Mouse (Mus musculus) liver, embryonic 14.5 days (tissue): ENCODE measurements at regions not wholly inside any gene's neighbourhood (a gene's known extent, or its start where the extent isn't known, plus 50 kb on each side); places are given as distances from the start of the nearest gene placed in this dataset.

ENCODE experiments used
- ATAC-seq: fragments of 200-750 bp; cut with Nextera tagmentation; 2 replicates; pipeline ENCODE4 v1.8.0; 2017; ENCODE audit warnings: moderate number of reproducible peaks, mild to moderate bottlenecking, moderate library complexity; ENCODE audit not compliant: insufficient read depth
- DNase-seq, 3 experiments: peaks; one replicate each; pipeline ENCODE4 v3.0.0-alpha.2; 2012 to 2013; ENCODE audit warnings: low read depth in 3 of 3, low spot score in 3 of 3
- H3K27ac ChIP-seq: fragments of 300-500 bp; sonication (generic); 2 replicates; pipeline ENCODE4 v1.5.1; 2014; ENCODE audit warnings: moderate library complexity, mild to moderate bottlenecking, control low read depth, inconsistent platforms
- H3K27me3 ChIP-seq: fragments of 300-500 bp; sonication (generic); 2 replicates; pipeline ENCODE4 v1.6.1; 2014; ENCODE audit warnings: mild to moderate bottlenecking, low read length, moderate library complexity; ENCODE audit not compliant: control insufficient read depth, insufficient read depth
- H3K36me3 ChIP-seq: fragments of 300-500 bp; sonication (generic); replicated peaks from 2 replicates; pipeline ENCODE4 v1.6.1; 2014; ENCODE audit warnings: low read depth; ENCODE audit not compliant: control insufficient read depth, insufficient read depth
- H3K4me1 ChIP-seq, 2 experiments: fragments of 200-500 bp in 1 of 2; fragments of 300-500 bp in 1 of 2; sonication (generic) in 1 of 2; replicated peaks; 2 replicates each; pipeline ENCODE4 v1.6.1; 2012 to 2014; ENCODE audit warnings: antibody characterized with exemption in 1 of 2, inconsistent platforms in 1 of 2, low read length in 1 of 2; ENCODE audit not compliant: control insufficient read depth in 2 of 2, insufficient read depth in 2 of 2
- H3K4me2 ChIP-seq: fragments of 300-500 bp; sonication (generic); 2 replicates; pipeline ENCODE4 v1.6.1; 2014; ENCODE audit warnings: low read depth, mild to moderate bottlenecking, control low read depth, moderate library complexity
- H3K4me3 ChIP-seq, 2 experiments: fragments of 200-500 bp in 1 of 2; fragments of 300-500 bp in 1 of 2; sonication (generic) in 1 of 2; 2 replicates each; pipeline ENCODE4 v1.5.1; 2012 to 2014; ENCODE audit warnings: low read depth in 2 of 2, low read length in 2 of 2, mild to moderate bottlenecking in 2 of 2, control low read depth in 1 of 2, inconsistent platforms in 1 of 2, moderate library complexity in 1 of 2; ENCODE audit not compliant: insufficient read depth in 1 of 2
- H3K9ac ChIP-seq: fragments of 300-500 bp; sonication (generic); replicated peaks from 2 replicates; pipeline ENCODE4 v1.6.1; 2014; ENCODE audit warnings: mild to moderate bottlenecking, control low read depth, moderate library complexity
- H3K9me3 ChIP-seq: fragments of 300-500 bp; sonication (generic); 2 replicates; pipeline ENCODE4 v1.6.1; 2016; ENCODE audit warnings: low read length, mixed read lengths; ENCODE audit not compliant: control insufficient read depth
- CTCF ChIP-seq: IDR thresholded peaks from 2 replicates; pipeline ENCODE4 v1.5.1; 2016; ENCODE audit warnings: antibody characterized with exemption, low read depth, control low read depth
- EP300 ChIP-seq: IDR thresholded peaks from 2 replicates; pipeline ENCODE4 v1.6.1; 2016; ENCODE audit warnings: antibody characterized with exemption, low read depth
- WGBS: fragments of 180-500 bp; shearing (Covaris S2); extraction: QIAGEN DNeasy Blood & Tissue Kit; methylation state at CpG from one replicate; pipeline ENCODE4 v1.1.7; 2014; ENCODE audit not compliant: insufficient replicate concordance; 5-methylcytosine and 5-hydroxymethylcytosine counted together

- no peaks in the 10 kb centered on the region for H3K4me1 ChIP-seq
- H3K36me3 ChIP-seq: no peaks in the 10 kb centered on the region
- H3K27ac ChIP-seq: no peak overlapping the region
- no peak overlapping the region for H3K4me2 ChIP-seq
- no peaks in the 10 kb centered on the region for H3K9me3 ChIP-seq
- TF ChIP-seq CTCF (no peak), EP300 (no peak)
- H3K27me3 ChIP-seq: no peaks in the 10 kb centered on the region
- ATAC-seq (no peak), DNase-seq (no peak)
- H3K9ac ChIP-seq: no peak overlapping the region
- H3K4me3 ChIP-seq: no peak overlapping the region
- 48% methylated on average over 3 of the region's 3 CpGs for WGBS
Observed at GRCm38 (mm10) chr3:139842015-139842414, 636.5 kb downstream of the Stpg2 start.

- no peaks in the 10 kb centered on the region for H3K27me3 ChIP-seq
- DNase-seq (no peak), ATAC-seq (no peak)
- no peak overlapping the region for H3K9ac ChIP-seq
- H3K36me3 ChIP-seq: no peaks in the 10 kb centered on the region
- no peaks in the 10 kb centered on the region for H3K9me3 ChIP-seq
- H3K4me2 ChIP-seq: no peak overlapping the region
- H3K4me3 ChIP-seq: no peak overlapping the region
- no peaks in the 10 kb centered on the region for H3K4me1 ChIP-seq
- TF ChIP-seq EP300 (no peak), CTCF (no peak)
- no peak overlapping the region for H3K27ac ChIP-seq
- WGBS: 61% methylated on average over 5 of the region's 5 CpGs
Observed at GRCm38 (mm10) chr3:139842988-139843605, 637.6 kb downstream of the Stpg2 start.

GRCm38 (mm10) chr3:139844443-139844842 lies 638.9 kb downstream of the Stpg2 start:
- Histone ChIP-seq H3K9me3 (no peaks in the 10 kb centered on the region), H3K36me3 (no peaks in the 10 kb centered on the region), H3K4me2 (no peak overlapping the region), H3K4me1 (no peaks in the 10 kb centered on the region), H3K9ac (no peak overlapping the region), H3K4me3 (no peak overlapping the region), H3K27me3 (no peaks in the 10 kb centered on the region), H3K27ac (no peak overlapping the region)
- ATAC-seq (peak; percentile 50; the same call in 1 of the 2 replicates), DNase-seq (no peak)
- TF ChIP-seq CTCF (no peak), EP300 (no peak)
- 30% methylated on average over 3 of the region's 3 CpGs for WGBS

GRCm38 (mm10) chr3:139847826-139848225 lies 642.3 kb downstream of the Stpg2 start:
- 47% methylated on average over 5 of the region's 5 CpGs for WGBS
- no peak for TF ChIP-seq EP300
- TF ChIP-seq CTCF: no peak

GRCm38 (mm10) chr3:139859966-139860635 lies 654.6 kb downstream of the Stpg2 start:
- Histone ChIP-seq H3K27me3 (no peaks in the 10 kb centered on the region), H3K4me1 (no peaks in the 10 kb centered on the region), H3K27ac (no peak overlapping the region), H3K4me3 (no peak overlapping the region), H3K4me2 (no peak overlapping the region), H3K9ac (no peak overlapping the region), H3K9me3 (no peaks in the 10 kb centered on the region), H3K36me3 (no peaks in the 10 kb centered on the region)
- no peak for DNase-seq
- WGBS: 47% methylated on average over 16 of the region's 16 CpGs
- no peak for ATAC-seq
- TF ChIP-seq EP300 (no peak), CTCF (no peak)

More at GRCm38 (mm10) chr3:139847826-139848225, 642.3 kb downstream of the Stpg2 start:
- Histone ChIP-seq H3K36me3 (no peaks in the 10 kb centered on the region), H3K4me2 (no peak overlapping the region), H3K4me1 (no peaks in the 10 kb centered on the region), H3K9ac (no peak overlapping the region), H3K27me3 (no peaks in the 10 kb centered on the region), H3K9me3 (no peaks in the 10 kb centered on the region), H3K4me3 (no peak overlapping the region), H3K27ac (no peak overlapping the region)
- ATAC-seq (no peak), DNase-seq (no peak)
